Mouse (Mus musculus) common myeloid progenitor, adult 5-6 weeks (primary cell): ENCODE measurements at regions not wholly inside any gene's neighbourhood (a gene's known extent, or its start where the extent isn't known, plus 50 kb on each side); places are given as distances from the start of the nearest gene placed in this dataset.

Experiments
- ATAC-seq: replicated peaks from 2 replicates; pipeline ENCODE4 v1.8.0; 2016; ENCODE audit warnings: low read depth, mild to moderate bottlenecking, moderate TSS enrichment, inconsistent platforms; ENCODE audit not compliant: poor library complexity, severe bottlenecking

- no peak for ATAC-seq
These were observed 85.2 kb upstream of the Col24a1 start for GRCm38 (mm10) chr3:145207071-145207470.

GRCm38 (mm10) chr3:145210166-145210565 is 82.1 kb upstream of the Col24a1 start:
- ATAC-seq: peak; percentile 96

- no peak for ATAC-seq
These were observed 75.2 kb upstream of the Col24a1 start for GRCm38 (mm10) chr3:145216987-145217515.

GRCm38 (mm10) chr3:145222922-145223321 is 69.3 kb upstream of the Col24a1 start:
- no peak for ATAC-seq

DNA sequence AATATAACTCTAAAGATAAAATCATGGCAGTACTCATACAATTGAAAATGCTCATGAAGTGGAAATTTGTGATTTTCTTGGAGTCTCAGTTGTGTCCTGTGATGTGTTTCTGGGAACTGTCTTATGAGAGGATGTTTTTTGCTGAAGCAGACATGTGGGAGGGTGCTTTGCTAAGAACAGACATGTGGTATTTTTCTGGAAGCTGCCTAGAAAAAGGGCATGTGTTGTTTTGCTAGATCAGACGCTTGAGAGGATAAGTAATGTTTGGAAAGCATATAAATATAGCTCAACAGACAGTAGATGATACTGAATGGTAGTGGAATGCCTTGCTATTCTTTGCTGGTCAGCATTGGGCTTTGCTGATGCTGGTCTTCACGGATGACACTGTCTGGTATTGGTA is 68.2 kb upstream of the Col24a1 start:
- no peak for ATAC-seq

GRCm38 (mm10) chr3:145230721-145231120 is 61.6 kb upstream of the Col24a1 start:
- ATAC-seq: no peak

DNA sequence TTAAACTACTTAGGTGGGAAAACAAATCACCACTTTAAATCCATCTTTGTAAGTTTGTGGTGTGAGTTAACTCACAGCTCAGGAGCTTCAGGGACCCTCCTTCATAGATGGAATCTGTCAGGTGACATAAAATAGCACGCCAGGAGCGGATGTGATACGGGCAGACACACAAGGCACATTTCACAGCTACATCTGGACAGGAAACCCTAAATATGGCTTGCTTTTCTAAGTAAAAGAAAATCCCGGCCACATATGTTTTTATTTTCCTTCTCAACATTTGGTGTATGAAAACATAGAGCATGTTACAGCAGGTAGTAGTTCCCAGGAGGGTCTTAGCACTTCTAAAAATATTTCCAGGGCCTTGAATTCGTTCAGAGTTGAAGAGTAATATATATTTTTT is 50.1 kb upstream of the Col24a1 start:
- no peak for ATAC-seq
